Mouse (Mus musculus) forebrain, embryonic 12.5 days (tissue): ENCODE results near the gene Gm10799. TPM values are rescaled to one million over a fixed set of nuclear protein-coding genes. Genes with fewer than 3 reads are reported as not detected.

Source experiments
- ATAC-seq: fragments of 200-750 bp; cut with Nextera tagmentation; 2 replicates; pipeline ENCODE4 v1.8.0; 2017; ENCODE audit warnings: moderate TSS enrichment; ENCODE audit not compliant: low FRiP score
- H3K27ac ChIP-seq: fragments of 300-500 bp; sonication (generic); 2 replicates; pipeline ENCODE4 v1.5.1; 2016; ENCODE audit warnings: mild to moderate bottlenecking
- H3K27me3 ChIP-seq: fragments of 300-500 bp; sonication (generic); 2 replicates; pipeline ENCODE4 v1.6.1; 2016; ENCODE audit warnings: mild to moderate bottlenecking
- H3K36me3 ChIP-seq: fragments of 300-500 bp; sonication (generic); replicated peaks from 2 replicates; pipeline ENCODE4 v1.6.1; 2016; ENCODE audit warnings: mild to moderate bottlenecking
- H3K4me1 ChIP-seq: fragments of 300-500 bp; sonication (generic); 2 replicates; pipeline ENCODE4 v1.6.1; 2016
- H3K4me2 ChIP-seq: fragments of 300-500 bp; sonication (generic); 2 replicates; pipeline ENCODE4 v1.6.1; 2016; ENCODE audit warnings: mild to moderate bottlenecking, moderate library complexity
- H3K4me3 ChIP-seq: fragments of 300-500 bp; sonication (generic); replicated peaks from 2 replicates; pipeline ENCODE4 v1.5.1; 2016; ENCODE audit warnings: mild to moderate bottlenecking
- H3K9ac ChIP-seq: fragments of 300-500 bp; sonication (generic); 2 replicates; pipeline ENCODE4 v1.6.1; 2016; ENCODE audit warnings: mild to moderate bottlenecking
- H3K9me3 ChIP-seq: fragments of 300-500 bp; sonication (generic); 2 replicates; pipeline ENCODE4 v1.6.1; 2016
- WGBS: fragments of 180-500 bp; shearing (Covaris S2); methylation state at CpG from one replicate; pipeline ENCODE4 v1.1.7; 2016; 5-methylcytosine and 5-hydroxymethylcytosine counted together
- polyA plus RNA-seq: library from polyadenylated mRNA; unstranded; fragments of >200 nt; fragmentation: Nextera tagmentation; extraction: Ambion mirVana; gene quantifications from 2 replicates; pipeline ENCODE4 v1.2.1, GENCODE M21; 2016

Gm10799 gene
- polyA plus RNA-seq, 1 experiment from 2014 or later: not detected

GRCm38 (mm10) chr2:104060996-104061395 lies 7.4 kb downstream of the Gm10799 start:
- ATAC-seq: no peak
- 98% methylated on average over 6 of the region's 6 CpGs for WGBS
- no peaks in the 10 kb centered on the region for H3K27me3 ChIP-seq

GRCm38 (mm10) chr2:104059786-104060185 lies 8.6 kb downstream of the Gm10799 start:
- WGBS: 93% methylated on average over 10 of the region's 10 CpGs
- Histone ChIP-seq H3K9ac (no peak overlapping the region), H3K4me3 (no peak overlapping the region), H3K27me3 (no peaks in the 10 kb centered on the region), H3K4me2 (no peak overlapping the region), H3K4me1 (no peaks in the 10 kb centered on the region), H3K36me3 (peaks cover 23% of the 10 kb centered on the region), H3K27ac (no peak overlapping the region), H3K9me3 (no peaks in the 10 kb centered on the region)
- no peak for ATAC-seq

More at GRCm38 (mm10) chr2:104060996-104061395, 7.4 kb downstream of the Gm10799 start:
- H3K4me2 ChIP-seq: no peak overlapping the region
- H3K9ac ChIP-seq: no peak overlapping the region
- no peak overlapping the region for H3K27ac ChIP-seq
- H3K36me3 ChIP-seq: peaks cover 16% of the 10 kb centered on the region; the same call in 1 of the 2 replicates
- H3K4me3 ChIP-seq: no peak overlapping the region
- H3K9me3 ChIP-seq: no peaks in the 10 kb centered on the region
- no peaks in the 10 kb centered on the region for H3K4me1 ChIP-seq

- Histone ChIP-seq H3K27me3 (no peaks in the 10 kb centered on the region), H3K27ac (no peak overlapping the region), H3K9ac (no peak overlapping the region), H3K4me3 (no peak overlapping the region), H3K36me3 (peaks cover 32% of the 10 kb centered on the region), H3K9me3 (no peaks in the 10 kb centered on the region), H3K4me2 (no peak overlapping the region), H3K4me1 (no peaks in the 10 kb centered on the region)
- no peak for ATAC-seq
- 89% methylated on average over 4 of the region's 4 CpGs for WGBS
Observed at GRCm38 (mm10) chr2:104058954-104059353, 9.4 kb downstream of the Gm10799 start.

GRCm38 (mm10) chr2:104058381-104058780 lies 10.0 kb downstream of the Gm10799 start:
- Histone ChIP-seq H3K27me3 (no peaks in the 10 kb centered on the region), H3K4me3 (no peak overlapping the region), H3K4me1 (no peaks in the 10 kb centered on the region), H3K9me3 (no peaks in the 10 kb centered on the region), H3K4me2 (no peak overlapping the region), H3K27ac (no peak overlapping the region), H3K36me3 (peaks cover 35% of the 10 kb centered on the region), H3K9ac (no peak overlapping the region)
- 88% methylated on average over 1 of the region's 1 CpGs for WGBS
- ATAC-seq: no peak

- H3K4me1 ChIP-seq: no peaks in the 10 kb centered on the region
- H3K4me2 ChIP-seq: no peak overlapping the region
- no peaks in the 10 kb centered on the region for H3K9me3 ChIP-seq
- no peak overlapping the region for H3K4me3 ChIP-seq
- H3K36me3 ChIP-seq: peaks cover 10% of the 10 kb centered on the region; the same call in 1 of the 2 replicates
- 97% methylated on average over 1 of the region's 1 CpGs for WGBS
- no peak for ATAC-seq
- H3K27me3 ChIP-seq: no peaks in the 10 kb centered on the region
- no peak overlapping the region for H3K27ac ChIP-seq
- no peak overlapping the region for H3K9ac ChIP-seq
Observed at GRCm38 (mm10) chr2:104044479-104045080, 23.8 kb downstream of the Gm10799 start.

GRCm38 (mm10) chr2:104043624-104044478 lies 24.5 kb downstream of the Gm10799 start:
- H3K27ac ChIP-seq: no peak overlapping the region
- peaks cover 10% of the 10 kb centered on the region; the same call in 1 of the 2 replicates for H3K36me3 ChIP-seq
- H3K4me1 ChIP-seq: no peaks in the 10 kb centered on the region
- 53% methylated on average over 5 of the region's 5 CpGs for WGBS
- ATAC-seq: no peak
- no peak overlapping the region for H3K4me2 ChIP-seq
- H3K4me3 ChIP-seq: no peak overlapping the region
- H3K9ac ChIP-seq: no peak overlapping the region
- H3K27me3 ChIP-seq: no peaks in the 10 kb centered on the region
- H3K9me3 ChIP-seq: no peaks in the 10 kb centered on the region

GRCm38 (mm10) chr2:104042766-104043165 lies 25.6 kb downstream of the Gm10799 start:
- Histone ChIP-seq H3K9ac (no peak overlapping the region), H3K4me3 (no peak overlapping the region), H3K4me1 (no peaks in the 10 kb centered on the region), H3K9me3 (no peaks in the 10 kb centered on the region), H3K27me3 (no peaks in the 10 kb centered on the region), H3K36me3 (peaks cover 12% of the 10 kb centered on the region), H3K4me2 (no peak overlapping the region), H3K27ac (no peak overlapping the region)
- ATAC-seq: no peak
- WGBS: 96% methylated on average over 15 of the region's 15 CpGs

GRCm38 (mm10) chr2:104041632-104042031 lies 26.7 kb downstream of the Gm10799 start:
- Histone ChIP-seq H3K27me3 (no peaks in the 10 kb centered on the region), H3K27ac (no peak overlapping the region), H3K4me1 (no peaks in the 10 kb centered on the region), H3K4me3 (no peak overlapping the region), H3K4me2 (no peak overlapping the region), H3K36me3 (peaks cover 21% of the 10 kb centered on the region), H3K9ac (no peak overlapping the region), H3K9me3 (no peaks in the 10 kb centered on the region)
- WGBS: 84% methylated on average over 5 of the region's 5 CpGs
- ATAC-seq: no peak

GRCm38 (mm10) chr2:104038236-104038635 lies 30.1 kb downstream of the Gm10799 start:
- 83% methylated on average over 2 of the region's 2 CpGs for WGBS
- peaks cover 18% of the 10 kb centered on the region for H3K36me3 ChIP-seq

GRCm38 (mm10) chr2:104036316-104036715 lies 32.0 kb downstream of the Gm10799 start:
- H3K9ac ChIP-seq: no peak overlapping the region
- H3K4me1 ChIP-seq: no peaks in the 10 kb centered on the region
- H3K9me3 ChIP-seq: no peaks in the 10 kb centered on the region
- no peak overlapping the region for H3K4me2 ChIP-seq
- no peak overlapping the region for H3K27ac ChIP-seq
- H3K36me3 ChIP-seq: peaks cover 23% of the 10 kb centered on the region
- H3K4me3 ChIP-seq: no peak overlapping the region
- no peaks in the 10 kb centered on the region for H3K27me3 ChIP-seq
- 66% methylated on average over 3 of the region's 3 CpGs for WGBS
- no peak for ATAC-seq

More at GRCm38 (mm10) chr2:104038236-104038635, 30.1 kb downstream of the Gm10799 start:
- no peak for ATAC-seq
- no peak overlapping the region for H3K27ac ChIP-seq
- H3K4me1 ChIP-seq: no peaks in the 10 kb centered on the region
- no peak overlapping the region for H3K4me3 ChIP-seq
- no peaks in the 10 kb centered on the region for H3K9me3 ChIP-seq
- H3K4me2 ChIP-seq: no peak overlapping the region
- H3K9ac ChIP-seq: no peak overlapping the region
- H3K27me3 ChIP-seq: no peaks in the 10 kb centered on the region

- peaks cover 23% of the 10 kb centered on the region for H3K36me3 ChIP-seq
Observed at GRCm38 (mm10) chr2:104035595-104035994, 32.8 kb downstream of the Gm10799 start.

GRCm38 (mm10) chr2:104034832-104035472 lies 33.4 kb downstream of the Gm10799 start:
- Histone ChIP-seq H3K4me2 (no peak overlapping the region), H3K4me3 (no peak overlapping the region), H3K36me3 (peaks cover 23% of the 10 kb centered on the region), H3K4me1 (peaks cover under 1% of the 10 kb centered on the region; the same call in 1 of the 2 replicates), H3K27ac (no peak overlapping the region), H3K27me3 (no peaks in the 10 kb centered on the region), H3K9me3 (no peaks in the 10 kb centered on the region), H3K9ac (no peak overlapping the region)
- WGBS: 34% methylated on average over 3 of the region's 3 CpGs
- ATAC-seq: 0 out of 2 replicates have a peak, but pooled peaks have one; percentile 23

More at GRCm38 (mm10) chr2:104035595-104035994, 32.8 kb downstream of the Gm10799 start:
- H3K4me1 ChIP-seq: no peaks in the 10 kb centered on the region
- H3K9ac ChIP-seq: no peak overlapping the region
- no peak for ATAC-seq
- WGBS: 86% methylated on average over 6 of the region's 6 CpGs
- no peak overlapping the region for H3K27ac ChIP-seq
- H3K4me3 ChIP-seq: no peak overlapping the region
- H3K27me3 ChIP-seq: no peaks in the 10 kb centered on the region
- H3K4me2 ChIP-seq: no peak overlapping the region
- no peaks in the 10 kb centered on the region for H3K9me3 ChIP-seq
